Mouse (Mus musculus) ovary, postnatal 10 days (tissue): Measurements from ENCODE around the gene Nupr1l.
A peak's percentile ranks its signal among the peaks of the same experiment; 100 is the strongest.

Experiments used
- DNase-seq: peaks from one replicate; pipeline ENCODE4 v3.0.0; 2022; ENCODE audit warnings: low spot score

Gene Nupr1l

GRCm38 (mm10) chr5:129918065-129918651 is 9.8 kb downstream of the Nupr1l start:
- no peak for DNase-seq

DNA sequence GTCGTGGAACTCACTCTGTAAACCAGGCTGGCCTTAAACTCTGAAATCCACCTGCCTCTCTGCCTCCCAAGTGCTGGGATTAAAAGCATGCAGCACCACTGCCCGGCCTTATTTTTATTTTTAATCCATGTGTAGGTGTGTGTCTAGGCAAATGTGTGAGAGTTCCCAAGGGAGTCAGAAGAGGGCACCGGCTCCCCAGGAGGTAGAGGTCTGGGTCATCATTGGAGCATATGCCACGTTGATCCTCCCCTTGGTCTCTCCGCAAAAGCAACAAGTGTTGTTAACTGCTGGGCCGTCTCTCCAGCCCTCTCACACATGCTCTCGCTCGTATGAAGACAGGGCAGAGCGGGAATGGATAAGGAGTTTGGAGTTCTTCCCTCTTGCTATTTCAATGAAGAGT is 10.4 kb downstream of the Nupr1l start:
- DNase-seq: no peak

- no peak for DNase-seq
Observed at GRCm38 (mm10) chr5:129919320-129919719, 11.0 kb downstream of the Nupr1l start.

- DNase-seq: no peak
Observed at GRCm38 (mm10) chr5:129921972-129922371, 13.6 kb downstream of the Nupr1l start.

GRCm38 (mm10) chr5:129924820-129925452 is 16.6 kb downstream of the Nupr1l start:
- no peak for DNase-seq

DNA sequence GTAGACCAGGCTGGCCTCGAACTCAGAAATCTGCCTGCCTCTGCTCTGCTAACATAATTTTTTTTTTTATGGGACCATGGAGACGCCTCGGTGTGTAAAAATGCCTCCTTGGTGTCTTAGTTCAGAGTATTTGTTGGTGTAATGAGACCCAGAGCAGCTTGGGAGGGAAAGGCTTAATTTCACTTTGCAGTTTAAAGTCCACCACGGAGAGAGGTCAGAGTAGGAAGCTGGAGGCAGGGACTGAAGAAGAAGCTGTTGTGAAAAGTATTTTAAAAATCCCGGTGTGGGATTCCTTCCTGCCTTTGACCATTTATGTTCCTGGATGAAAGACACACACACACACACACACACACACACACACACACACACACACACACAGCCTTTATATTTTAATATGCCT is 17.6 kb downstream of the Nupr1l start:
- DNase-seq: no peak

DNA sequence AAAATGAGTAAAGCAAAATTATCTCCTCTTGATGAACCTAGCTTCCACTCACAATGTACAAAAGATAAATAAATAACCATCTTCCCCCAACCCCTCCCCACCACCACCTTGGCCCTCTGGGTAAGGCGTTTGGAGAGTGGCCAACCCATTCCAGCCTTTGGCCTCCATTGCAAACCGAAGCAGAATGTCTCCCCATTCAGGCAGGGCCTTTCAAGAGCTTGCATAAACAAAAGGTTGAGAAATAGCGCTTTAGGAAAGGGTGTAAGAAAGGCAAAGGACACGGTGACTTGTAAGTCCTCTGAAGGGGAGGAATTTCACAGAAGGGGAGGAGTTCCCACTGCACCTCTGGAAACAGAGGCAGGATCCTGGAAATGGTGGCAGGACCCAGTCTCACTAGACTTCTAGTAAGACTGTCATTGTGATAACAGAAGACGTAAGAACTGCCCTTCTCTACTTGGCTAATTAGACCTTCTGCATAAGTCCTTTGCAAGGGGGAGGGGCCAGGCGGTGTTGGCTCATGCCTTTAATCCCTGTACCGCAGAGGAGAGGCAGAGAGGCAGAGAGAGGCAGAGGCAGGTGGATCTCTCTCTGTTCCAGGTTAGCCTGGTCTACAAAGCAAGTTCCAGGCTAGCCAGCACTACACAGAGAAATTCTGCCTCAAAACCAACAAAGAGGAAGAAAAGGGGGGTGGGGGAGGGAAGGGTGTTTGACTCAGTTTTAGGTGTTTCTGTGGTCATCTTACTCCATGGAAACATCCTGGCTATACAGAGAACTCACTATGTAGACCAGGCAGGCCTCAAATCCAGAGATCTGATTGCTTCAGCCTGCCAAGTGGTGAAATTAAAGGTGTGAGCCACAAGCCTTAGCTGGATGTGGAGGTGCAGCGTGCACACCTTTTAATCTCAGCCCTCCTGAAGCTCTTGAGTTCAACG is 21.9 kb downstream of the Nupr1l start:
- no peak for DNase-seq

DNA sequence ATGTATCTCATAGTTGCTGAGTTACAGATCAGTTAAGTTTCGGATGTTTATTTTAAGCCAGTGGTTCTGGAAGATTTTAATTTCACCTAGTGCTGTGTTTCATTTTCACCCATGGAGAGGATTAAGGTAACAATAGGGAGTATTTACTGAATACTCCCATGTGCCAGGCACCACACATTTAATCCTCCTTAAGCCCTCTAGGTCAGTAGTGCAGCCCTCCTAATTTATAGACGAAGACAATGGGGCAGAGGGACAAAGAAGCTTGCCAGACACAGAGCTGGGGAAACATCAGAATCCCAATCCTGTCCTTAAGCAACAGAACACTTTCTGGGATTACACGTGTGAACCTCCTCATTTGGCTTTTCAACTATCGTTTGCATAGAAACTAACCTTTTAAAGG is 28.6 kb downstream of the Nupr1l start:
- DNase-seq: no peak

DNA sequence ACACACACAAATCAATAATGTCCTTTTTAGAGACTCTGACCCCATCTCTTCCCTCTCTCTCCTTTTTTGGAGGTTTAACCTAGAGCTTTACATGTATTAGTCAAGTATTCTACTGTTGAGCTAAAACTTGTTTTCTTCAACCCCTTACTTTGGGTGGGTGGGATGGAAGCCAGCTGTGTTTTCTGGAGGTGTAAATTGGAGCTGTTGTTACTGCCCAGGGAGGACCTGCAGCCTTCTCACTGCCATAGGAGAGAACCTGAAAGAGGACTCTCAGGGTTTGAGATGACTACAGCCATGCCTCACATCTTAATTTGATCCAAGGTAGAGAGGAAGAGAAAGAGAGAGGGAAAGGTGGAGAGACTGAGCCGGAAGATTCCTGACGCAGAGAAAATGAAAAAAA is 31.9 kb downstream of the Nupr1l start:
- DNase-seq: no peak

DNA sequence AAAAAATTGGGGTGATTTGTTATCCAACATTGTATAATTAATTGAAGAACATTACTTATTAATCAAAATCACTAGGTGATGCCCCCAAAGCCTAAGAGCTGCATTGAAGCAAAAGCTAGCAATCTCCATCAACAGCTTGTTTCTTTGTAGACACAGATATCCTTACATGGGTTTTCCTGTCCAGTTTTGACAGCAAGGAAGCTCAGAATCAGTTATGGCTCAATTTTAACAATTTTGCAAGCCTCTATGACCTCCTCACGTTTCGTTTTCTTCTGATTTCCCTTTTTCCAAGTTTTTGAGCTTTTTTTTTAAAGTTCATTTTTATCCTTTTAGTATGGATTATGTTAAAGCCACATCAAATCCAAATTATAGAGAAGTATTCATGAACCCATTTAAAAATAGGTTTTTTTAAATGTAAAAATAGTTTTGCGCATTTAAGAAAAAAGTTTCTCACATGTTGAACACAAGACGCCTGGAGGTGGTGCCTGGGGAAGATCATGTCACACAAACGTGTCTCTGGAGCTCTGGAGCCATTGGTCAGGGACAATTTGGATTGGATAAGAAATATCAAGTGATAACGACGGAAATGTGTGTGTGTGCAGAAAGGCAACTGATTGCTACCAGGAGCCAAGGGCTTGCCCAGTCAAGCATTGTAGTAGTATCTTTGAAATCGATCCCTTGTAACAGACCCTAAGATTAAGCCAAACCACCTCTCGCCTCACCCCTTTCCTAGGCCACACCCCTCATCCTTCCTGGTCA is 32.6 kb downstream of the Nupr1l start:
- DNase-seq: no peak

GRCm38 (mm10) chr5:129941495-129942045 is 33.2 kb downstream of the Nupr1l start, which contains the start of gene Vkorc1l1:
Gene Vkorc1l1 (plus strand): TSS chr5:129941970.
- DNase-seq: peak; percentile 93

DNA sequence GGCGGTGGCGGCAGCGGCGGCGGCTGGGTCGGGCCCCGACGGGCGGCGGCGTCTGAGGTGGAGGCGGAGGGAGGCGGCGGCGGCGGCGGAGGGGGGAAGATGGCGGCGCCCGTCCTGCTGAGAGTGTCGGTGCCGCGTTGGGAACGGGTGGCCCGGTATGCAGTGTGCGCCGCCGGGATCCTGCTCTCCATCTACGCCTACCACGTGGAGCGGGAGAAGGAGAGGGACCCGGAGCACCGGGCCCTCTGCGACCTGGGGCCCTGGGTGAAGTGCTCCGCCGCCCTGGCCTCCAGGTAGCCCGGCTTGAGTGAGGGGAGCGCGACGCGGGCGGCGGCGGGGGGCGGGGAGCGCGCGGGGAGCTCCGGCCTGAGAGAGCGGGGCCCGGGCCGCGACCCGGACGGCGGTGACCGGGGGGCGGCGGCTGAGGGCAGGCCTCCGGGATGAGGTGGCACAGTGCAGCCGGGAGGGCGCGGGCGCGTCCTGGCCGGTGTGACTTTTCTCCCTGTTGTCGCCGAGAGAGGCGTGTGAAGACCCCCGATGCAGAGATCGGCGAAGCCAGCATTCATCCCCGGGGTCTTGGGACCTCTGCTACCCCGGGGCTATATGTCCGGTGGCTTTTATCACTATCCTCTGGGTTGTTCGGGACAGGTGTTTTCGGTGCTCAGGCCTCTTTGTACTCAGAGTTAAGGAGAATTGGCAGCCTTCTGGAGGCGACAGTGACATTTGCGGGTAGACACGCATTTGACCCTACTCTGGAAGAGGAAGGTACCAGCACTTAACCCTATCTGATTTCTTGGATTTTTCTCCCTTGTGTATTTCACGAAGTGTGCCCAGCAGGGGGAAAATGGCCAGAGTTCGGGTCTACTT is 34.0 kb downstream of the Nupr1l start:
- DNase-seq: peak; percentile 7

- DNase-seq: no peak
Observed at GRCm38 (mm10) chr5:129943402-129943801, 35.1 kb downstream of the Nupr1l start.

GRCm38 (mm10) chr5:129947528-129948033 is 39.2 kb downstream of the Nupr1l start:
- DNase-seq: no peak

- DNase-seq: no peak
Observed at GRCm38 (mm10) chr5:129952143-129952542, 43.8 kb downstream of the Nupr1l start.

DNA sequence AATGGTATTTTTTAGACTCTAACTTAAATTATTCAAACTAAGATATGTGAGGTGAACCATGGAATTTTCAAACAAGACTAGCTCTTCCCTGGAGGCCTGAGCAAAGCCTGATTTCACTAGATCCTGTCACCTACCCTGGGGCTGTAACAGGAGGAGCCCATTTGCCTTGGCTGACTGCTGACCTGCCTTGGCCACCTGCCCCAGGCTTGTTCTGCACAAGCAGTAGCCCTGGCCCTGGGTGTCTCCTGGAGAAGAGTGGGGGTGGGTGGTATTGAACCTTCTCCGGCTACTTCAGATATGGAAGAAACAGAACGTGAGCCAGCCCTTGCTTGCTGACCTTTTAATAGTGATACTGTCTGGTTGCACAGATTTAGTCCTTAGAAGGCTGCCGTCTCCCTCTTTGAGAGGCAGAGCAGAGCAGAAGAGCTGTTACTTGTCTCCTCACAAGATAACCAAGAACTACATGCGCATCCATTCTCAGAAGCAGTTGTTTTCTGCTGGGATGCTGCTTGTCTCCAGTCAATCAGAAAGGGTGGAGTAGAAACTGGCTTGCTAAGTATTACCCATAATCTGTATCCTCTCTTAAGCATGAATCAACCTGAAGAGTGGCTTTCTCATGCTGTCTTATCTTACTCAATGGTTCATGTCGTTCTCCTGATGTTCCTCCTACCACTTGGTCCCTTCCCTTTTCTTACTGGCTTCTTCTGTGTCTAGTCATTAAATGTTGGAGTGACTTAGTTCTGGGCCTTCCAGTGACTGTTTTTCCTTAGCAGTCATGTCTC is 46.3 kb downstream of the Nupr1l start:
- no peak for DNase-seq

DNA sequence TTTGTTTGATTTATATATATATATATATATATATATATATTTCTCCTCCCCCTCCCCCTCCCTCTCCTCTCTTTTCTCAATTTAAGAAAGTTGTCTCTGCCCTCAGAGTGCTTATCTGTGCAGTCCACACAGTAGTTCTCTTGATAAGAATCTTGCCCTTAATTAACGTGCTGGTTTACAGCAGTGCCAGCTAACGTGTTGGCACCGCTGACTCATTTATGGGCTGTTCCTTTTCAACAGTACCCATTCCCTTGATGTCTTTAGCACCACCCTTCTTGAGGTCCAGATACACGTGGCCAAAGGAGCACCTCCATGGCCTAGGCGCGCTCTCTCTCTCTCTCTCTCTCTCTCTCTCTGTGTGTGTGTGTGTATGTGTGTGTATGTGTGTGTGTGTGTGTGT is 47.5 kb downstream of the Nupr1l start:
- DNase-seq: no peak

- DNase-seq: no peak
Observed at GRCm38 (mm10) chr5:129963224-129963623, 54.9 kb downstream of the Nupr1l start.
